Mouse (Mus musculus): ENCODE results near the gene Gm39566.

The Gm39566 gene

GRCm38 (mm10) chr11:69795168-69795982 is 19.7 kb downstream of the Gm39566 start, which contains the start of gene Chrnb1:
Gene Chrnb1 (minus strand): TSS chr11:69795943.
- peak; percentile 79 for DNase-seq

GRCm38 (mm10) chr11:69793429-69793828 is 21.7 kb downstream of the Gm39566 start:
- no peak for DNase-seq

GRCm38 (mm10) chr11:69791420-69791819 is 23.7 kb downstream of the Gm39566 start:
- DNase-seq = no peak

GRCm38 (mm10) chr11:69789431-69789830 is 25.7 kb downstream of the Gm39566 start:
- DNase-seq = no peak

GRCm38 (mm10) chr11:69787306-69787705 is 27.8 kb downstream of the Gm39566 start:
- no peak for DNase-seq

GRCm38 (mm10) chr11:69784793-69785272 is 30.3 kb downstream of the Gm39566 start:
- no peak for DNase-seq

- DNase-seq = no peak
Measured at GRCm38 (mm10) chr11:69781828-69782227, 33.3 kb downstream of the Gm39566 start.

GRCm38 (mm10) chr11:69778985-69779384 is 36.1 kb downstream of the Gm39566 start:
- DNase-seq = no peak

GRCm38 (mm10) chr11:69778258-69778982 is 36.7 kb downstream of the Gm39566 start:
- DNase-seq = no peak

GRCm38 (mm10) chr11:69777504-69778257 is 37.4 kb downstream of the Gm39566 start:
- no peak for DNase-seq

GRCm38 (mm10) chr11:69776488-69776887 is 38.6 kb downstream of the Gm39566 start:
- no peak for DNase-seq

- DNase-seq = no peak
Measured at GRCm38 (mm10) chr11:69775716-69776115, 39.4 kb downstream of the Gm39566 start.

- no peak for DNase-seq
Measured at GRCm38 (mm10) chr11:69774961-69775360, 40.1 kb downstream of the Gm39566 start.

- DNase-seq = no peak
Measured at GRCm38 (mm10) chr11:69767625-69767909, 47.5 kb downstream of the Gm39566 start.

GRCm38 (mm10) chr11:69766872-69767624 is 48.0 kb downstream of the Gm39566 start:
- no peak for DNase-seq

- DNase-seq = peak; percentile 73
Measured at GRCm38 (mm10) chr11:69766126-69766609, 48.9 kb downstream of the Gm39566 start.

GRCm38 (mm10) chr11:69765221-69766125 is 49.6 kb downstream of the Gm39566 start, which contains the start of gene Zbtb4:
Gene Zbtb4 (plus strand): TSS chr11:69765912.
- DNase-seq = peak; percentile 64

- DNase-seq = no peak
Measured at GRCm38 (mm10) chr11:69763551-69763950, 51.5 kb downstream of the Gm39566 start.

GRCm38 (mm10) chr11:69761868-69762267 is 53.2 kb downstream of the Gm39566 start, which contains the start of gene Slc35g3:
Gene Slc35g3 (minus strand): TSS chr11:69761968.
- DNase-seq = no peak

Measured in right cerebral cortex, postnatal 4 days (tissue).